Mouse (Mus musculus) liver, postnatal 0 days (tissue): ENCODE results near the gene Plaur.

Experiments
- CTCF ChIP-seq: sonication (generic); IDR thresholded peaks from 2 replicates; pipeline ENCODE4 v1.5.1; 2016; ENCODE audit warnings: antibody characterized with exemption, low read depth
- EP300 ChIP-seq: IDR thresholded peaks from 2 replicates; pipeline ENCODE4 v1.6.1; 2016; ENCODE audit warnings: antibody characterized with exemption, low read depth, mild to moderate bottlenecking

- TF ChIP-seq CTCF = no peak
- TF ChIP-seq EP300 = no peak
These were observed 5.6 kb downstream of the Plaur start for GRCm38 (mm10) chr7:24467886-24468285.
